10 mouse cellular contexts compared by ENCODE assay signal in genomic region chr3:134368591-134368990, GRCm38 (mm10).
"Had no signal": no experiment of that assay in that cellular context is flagged by ENCODE, and none has a peak within 500 bp of the region (broad histone marks: within the 10 kb centered on the region; RNA-seq: fewer than 3 reads in every experiment).

No protein-coding gene starts in this region.

- H3K4me1 ChIP-seq: intestine, embryonic 15.5 days; kidney, embryonic 15.5 days had no signal

- H3K9ac ChIP-seq: intestine, embryonic 15.5 days; kidney, embryonic 15.5 days; limb, embryonic 13.5 days; liver, embryonic 14.5 days; midbrain, embryonic 13.5 days had no signal

- ATAC-seq: intestine, embryonic 15.5 days had no signal

- H3K27me3 ChIP-seq: intestine, embryonic 15.5 days; kidney, embryonic 15.5 days; limb, embryonic 13.5 days; midbrain, embryonic 13.5 days had no signal

- H3K4me3 ChIP-seq: intestine, embryonic 15.5 days; kidney, embryonic 15.5 days; limb, embryonic 13.5 days; midbrain, embryonic 13.5 days; myocyte had no signal

- H3K36me3 ChIP-seq: intestine, embryonic 15.5 days; kidney, embryonic 15.5 days; limb, embryonic 13.5 days; midbrain, embryonic 13.5 days had no signal

- H3K9me3 ChIP-seq: intestine, embryonic 15.5 days; kidney, embryonic 15.5 days; limb, embryonic 13.5 days; midbrain, embryonic 13.5 days had no signal

- H3K4me2 ChIP-seq: intestine, embryonic 15.5 days; kidney, embryonic 15.5 days; limb, embryonic 13.5 days; midbrain, embryonic 13.5 days had no signal

- DNase-seq: kidney, adult 18-20 months; layer of hippocampus, adult 9-11 months; lung, adult 18-20 months; thymus, postnatal 4 days had no signal

- H3K27ac ChIP-seq: intestine, embryonic 15.5 days; kidney, embryonic 15.5 days; limb, embryonic 13.5 days; liver, embryonic 14.5 days had no signal
